Mouse (Mus musculus): ENCODE data around the gene Ttll11. TPM values are rescaled to one million over a fixed set of nuclear protein-coding genes. Genes with fewer than 3 reads are reported as not detected.

The Ttll11 gene
- polyA plus RNA-seq, 1 experiment from 2014 or later = 1.2 TPM

- Histone ChIP-seq H3K9ac (no peak overlapping the region), H3K27ac (ENCODE audit: low read depth) (peak overlapping the region; percentile 63), H3K4me1 (ENCODE audit: insufficient read depth) (0 out of 2 replicates have a peak, but pooled peaks cover 5% of the 10 kb centered on the region), H3K4me2 (no peak overlapping the region), H3K9me3 (ENCODE audit: low read depth, low read length) (peaks cover 11% of the 10 kb centered on the region; the same call in 1 of the 2 replicates), H3K4me3 (ENCODE audit: low read depth, low read length) (no peak overlapping the region), H3K36me3 (ENCODE audit: insufficient read depth) (no peaks in the 10 kb centered on the region), H3K27me3 (ENCODE audit: insufficient read depth, low read length) (no peaks in the 10 kb centered on the region)
- DNase-seq = peak; percentile 65
- WGBS = 25% methylated on average over 14 of the region's 14 CpGs
- ATAC-seq (ENCODE audit: insufficient read depth) = peak; percentile 56
- TF ChIP-seq CTCF (IDR thresholded peaks at IDR 0.05; ENCODE audit: low read depth) = no peak
These were observed 138.5 kb downstream of the Ttll11 start for GRCm38 (mm10) chr2:35840956-35841816.

GRCm38 (mm10) chr2:35838751-35839479 lies 140.8 kb downstream of the Ttll11 start:
- Histone ChIP-seq H3K4me1 (ENCODE audit: insufficient read depth) (0 out of 2 replicates have a peak, but pooled peaks cover 5% of the 10 kb centered on the region), H3K36me3 (ENCODE audit: insufficient read depth) (no peaks in the 10 kb centered on the region), H3K9me3 (ENCODE audit: low read depth, low read length) (peaks cover 11% of the 10 kb centered on the region; the same call in 1 of the 2 replicates), H3K4me3 (ENCODE audit: low read depth, low read length) (no peak overlapping the region), H3K9ac (no peak overlapping the region), H3K4me2 (no peak overlapping the region), H3K27me3 (ENCODE audit: insufficient read depth, low read length) (no peaks in the 10 kb centered on the region), H3K27ac (ENCODE audit: low read depth) (no peak overlapping the region)
- no peak for TF ChIP-seq CTCF (IDR thresholded peaks at IDR 0.05; ENCODE audit: low read depth)
- WGBS = 63% methylated on average over 11 of the region's 11 CpGs
- ATAC-seq (ENCODE audit: insufficient read depth) (no peak), DNase-seq (no peak)

DNA sequence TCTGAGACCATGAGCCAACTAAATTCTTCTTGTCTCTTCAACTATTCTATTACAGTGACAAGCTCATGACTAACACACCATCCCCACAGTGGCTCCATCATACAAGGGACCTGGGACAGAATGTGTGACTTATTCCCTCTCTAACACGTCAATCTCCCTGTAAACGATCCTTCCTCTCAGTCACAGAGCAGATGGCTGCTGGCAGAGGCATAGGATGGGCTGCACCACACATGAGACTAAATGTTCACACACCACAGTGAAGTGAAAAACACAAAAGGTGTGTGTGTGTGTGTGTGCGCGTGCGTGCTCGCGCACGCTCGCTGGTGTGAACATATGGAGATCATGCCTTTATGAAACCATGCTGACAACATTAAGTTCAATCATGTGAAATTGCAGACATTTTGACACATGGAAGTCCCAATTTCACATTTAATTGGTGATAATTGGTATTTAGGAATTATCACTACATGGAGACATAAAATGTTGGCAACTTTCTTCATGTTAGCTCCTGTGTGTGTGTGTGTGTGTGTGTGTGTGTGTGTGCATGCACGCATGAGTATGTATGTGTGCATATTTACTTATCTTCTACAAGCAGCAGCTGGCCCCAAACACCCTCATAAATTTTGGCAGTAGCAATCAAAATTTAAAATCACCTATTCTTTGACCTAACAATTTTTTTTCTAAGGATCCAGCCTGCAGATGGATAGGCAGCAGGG lies 145.4 kb downstream of the Ttll11 start:
- no peak for ATAC-seq (ENCODE audit: insufficient read depth)

DNA sequence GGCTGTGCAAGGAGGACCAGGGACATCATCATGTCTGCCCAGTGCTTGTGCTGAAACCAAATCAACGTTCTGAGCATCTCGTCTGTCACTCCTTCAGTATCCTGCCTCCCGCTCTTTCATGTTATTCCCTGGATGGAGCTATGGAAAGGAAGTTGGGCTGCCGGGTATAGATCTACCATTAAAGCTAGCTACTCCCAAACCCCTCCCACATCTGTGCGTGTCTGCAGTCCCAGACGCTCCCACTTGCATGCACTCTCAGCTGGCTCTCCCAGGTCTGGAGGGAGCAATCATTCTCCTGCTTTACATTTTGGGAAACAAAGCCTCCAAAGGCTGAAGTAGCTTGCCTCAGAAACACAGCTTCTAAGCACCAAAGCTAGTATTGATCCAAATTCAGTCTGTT lies 146.2 kb downstream of the Ttll11 start:
- no peak overlapping the region for H3K27ac ChIP-seq (ENCODE audit: low read depth)

More for the DNA sequence above, 145.4 kb downstream of the Ttll11 start:
- WGBS = 96% methylated on average over 10 of the region's 10 CpGs
- Histone ChIP-seq H3K36me3 (ENCODE audit: insufficient read depth) (no peaks in the 10 kb centered on the region), H3K9ac (no peak overlapping the region), H3K9me3 (ENCODE audit: low read depth, low read length) (peaks cover 11% of the 10 kb centered on the region; the same call in 1 of the 2 replicates), H3K4me1 (ENCODE audit: insufficient read depth) (peaks cover 15% of the 10 kb centered on the region), H3K4me3 (ENCODE audit: low read depth, low read length) (no peak overlapping the region), H3K27me3 (ENCODE audit: insufficient read depth, low read length) (no peaks in the 10 kb centered on the region), H3K27ac (ENCODE audit: low read depth) (no peak overlapping the region), H3K4me2 (no peak overlapping the region)
- no peak for TF ChIP-seq CTCF (IDR thresholded peaks at IDR 0.05; ENCODE audit: low read depth)
- no peak for DNase-seq

DNA sequence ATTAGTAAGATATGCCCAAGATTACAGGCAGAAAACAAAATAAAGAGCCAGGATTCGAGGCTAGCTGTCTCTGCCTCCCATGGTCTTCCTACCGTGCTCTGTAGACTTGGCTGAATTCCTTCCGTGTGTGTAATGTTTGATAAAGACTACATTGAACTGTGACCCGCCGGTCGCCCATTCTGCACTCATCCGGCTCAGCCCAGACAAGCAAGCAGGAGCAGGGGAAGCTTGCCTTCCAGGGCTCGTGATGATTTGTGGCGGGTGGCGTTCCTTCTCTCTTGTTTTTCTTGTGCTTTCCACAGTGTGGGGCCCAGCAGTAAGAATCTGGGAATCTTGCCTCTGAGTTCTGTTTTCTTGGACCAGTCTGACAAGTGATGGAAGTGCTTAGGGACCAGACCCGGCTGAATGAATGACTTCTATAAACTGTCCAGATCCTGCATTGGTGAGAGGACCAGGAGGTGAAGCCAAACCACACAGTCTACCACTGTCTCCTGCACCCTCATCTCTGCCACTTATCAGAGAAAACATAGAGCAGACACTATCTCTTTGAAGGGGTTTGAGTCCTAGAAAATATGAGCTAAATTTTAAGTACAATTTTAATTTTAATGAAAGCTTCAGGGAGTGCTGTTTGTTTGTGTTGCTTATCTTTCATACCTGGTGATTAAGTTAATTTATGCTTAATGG lies 146.8 kb downstream of the Ttll11 start:
- Histone ChIP-seq H3K27ac (ENCODE audit: low read depth) (peak overlapping the region; percentile 12; the same call in 1 of the 2 replicates), H3K4me3 (ENCODE audit: low read depth, low read length) (no peak overlapping the region), H3K36me3 (ENCODE audit: insufficient read depth) (no peaks in the 10 kb centered on the region), H3K4me1 (ENCODE audit: insufficient read depth) (peaks cover 15% of the 10 kb centered on the region), H3K9ac (no peak overlapping the region), H3K27me3 (ENCODE audit: insufficient read depth, low read length) (no peaks in the 10 kb centered on the region), H3K4me2 (no peak overlapping the region), H3K9me3 (ENCODE audit: low read depth, low read length) (peaks cover 11% of the 10 kb centered on the region; the same call in 1 of the 2 replicates)
- DNase-seq (peak; percentile 72), ATAC-seq (ENCODE audit: insufficient read depth) (peak; percentile 63)
- TF ChIP-seq CTCF (IDR thresholded peaks at IDR 0.05; ENCODE audit: low read depth) = no peak
- WGBS = 8% methylated on average over 11 of the region's 11 CpGs

More for the DNA sequence above, 146.2 kb downstream of the Ttll11 start:
- DNase-seq = peak; percentile 10
- Histone ChIP-seq H3K4me1 (ENCODE audit: insufficient read depth) (peaks cover 15% of the 10 kb centered on the region), H3K9ac (no peak overlapping the region), H3K36me3 (ENCODE audit: insufficient read depth) (no peaks in the 10 kb centered on the region), H3K9me3 (ENCODE audit: low read depth, low read length) (peaks cover 11% of the 10 kb centered on the region; the same call in 1 of the 2 replicates), H3K27me3 (ENCODE audit: insufficient read depth, low read length) (no peaks in the 10 kb centered on the region), H3K4me2 (no peak overlapping the region), H3K4me3 (ENCODE audit: low read depth, low read length) (no peak overlapping the region)
- WGBS = 38% methylated on average over 6 of the region's 6 CpGs
- no peak for ATAC-seq (ENCODE audit: insufficient read depth)
- no peak for TF ChIP-seq CTCF (IDR thresholded peaks at IDR 0.05; ENCODE audit: low read depth)

GRCm38 (mm10) chr2:35831904-35832581 lies 147.7 kb downstream of the Ttll11 start:
- peaks cover 4% of the 10 kb centered on the region; the same call in 1 of the 2 replicates for H3K9me3 ChIP-seq (ENCODE audit: low read depth, low read length)
- no peak overlapping the region for H3K9ac ChIP-seq
- no peak overlapping the region for H3K4me2 ChIP-seq
- H3K4me1 ChIP-seq (ENCODE audit: insufficient read depth) = peaks cover 15% of the 10 kb centered on the region
- H3K27ac ChIP-seq (ENCODE audit: low read depth) = peak overlapping the region; percentile 12; the same call in 1 of the 2 replicates
- no peak overlapping the region for H3K4me3 ChIP-seq (ENCODE audit: low read depth, low read length)
- DNase-seq (no peak), ATAC-seq (ENCODE audit: insufficient read depth) (no peak)
- no peak for TF ChIP-seq CTCF (IDR thresholded peaks at IDR 0.05; ENCODE audit: low read depth)
- H3K36me3 ChIP-seq (ENCODE audit: insufficient read depth) = no peaks in the 10 kb centered on the region
- WGBS = 68% methylated on average over 10 of the region's 10 CpGs
- no peaks in the 10 kb centered on the region for H3K27me3 ChIP-seq (ENCODE audit: insufficient read depth, low read length)
